Mouse (Mus musculus): ENCODE data around the gene Gdf15. TPM values are rescaled to one million over a fixed set of nuclear protein-coding genes. Genes with fewer than 3 reads are reported as not detected.

Gdf15 gene
- total and polyA plus RNA-seq, 3 experiments = 0.03 TPM; not detected in 2

- Histone ChIP-seq H3K4me1 (ENCODE audit: insufficient read depth, low read depth, low read length) (peaks cover 72% of the 10 kb centered on the region), H3K4me3 (ENCODE audit: low read depth, low read length) (peak overlapping the region; percentile 35; the same call in 1 of the 2 replicates), H3K9me3 (replicated peaks) (no peaks in the 10 kb centered on the region), H3K27me3 (ENCODE audit: insufficient read depth, low read length) (no peaks in the 10 kb centered on the region), H3K36me3 (replicated peaks) (no peaks in the 10 kb centered on the region)
- DNase-seq (ENCODE audit: low spot score) (no peak), ATAC-seq (ENCODE audit: extremely low read depth, insufficient number of reproducible peaks, low FRiP score, poor library complexity, severe bottlenecking) (no peak)
- no peak for TF ChIP-seq POLR2AphosphoS5 (IDR thresholded peaks at IDR 0.05; ENCODE audit: insufficient replicate concordance, low read depth, low read length)
- no peak for TF ChIP-seq GATA1 (IDR thresholded peaks at IDR 0.05; ENCODE audit: borderline replicate concordance, low read length)
- TF ChIP-seq GATA2 (IDR thresholded peaks at IDR 0.05; ENCODE audit: borderline replicate concordance, low read depth, low read length) = no peak
- TF ChIP-seq TAL1 (conservative IDR thresholded peaks at IDR 0.05; ENCODE audit: low read depth, low read length) = no peak
- TF ChIP-seq CTCF (IDR thresholded peaks at IDR 0.05; ENCODE audit: low read depth, low read length) = no peak
Observed at GRCm38 (mm10) chr8:70616645-70617044, 15.6 kb downstream of the Gdf15 start.

- TF ChIP-seq GATA2 (IDR thresholded peaks at IDR 0.05; ENCODE audit: borderline replicate concordance, low read depth, low read length) (no peak), CTCF (IDR thresholded peaks at IDR 0.05; ENCODE audit: low read depth, low read length) (no peak), TAL1 (conservative IDR thresholded peaks at IDR 0.05; ENCODE audit: low read depth, low read length) (no peak), POLR2AphosphoS5 (IDR thresholded peaks at IDR 0.05; ENCODE audit: insufficient replicate concordance, low read depth, low read length) (no peak), GATA1 (IDR thresholded peaks at IDR 0.05; ENCODE audit: borderline replicate concordance, low read length) (no peak)
- Histone ChIP-seq H3K4me3 (ENCODE audit: low read depth, low read length) (peak within 1 kb of the TSS; percentile 35; the same call in 1 of the 2 replicates), H3K36me3 (replicated peaks) (no peaks in the 10 kb centered on the region), H3K27me3 (ENCODE audit: insufficient read depth, low read length) (no peaks in the 10 kb centered on the region), H3K9me3 (replicated peaks) (no peaks in the 10 kb centered on the region), H3K4me1 (ENCODE audit: insufficient read depth, low read depth, low read length) (peaks cover 73% of the 10 kb centered on the region)
- ATAC-seq (ENCODE audit: extremely low read depth, insufficient number of reproducible peaks, low FRiP score, poor library complexity, severe bottlenecking) (no peak), DNase-seq (ENCODE audit: low spot score) (no peak)
Observed at GRCm38 (mm10) chr8:70615894-70616293, 16.4 kb downstream of the Gdf15 start, which contains the start of gene Lrrc25. Gene Lrrc25, plus strand, starts transcription at chr8:70616155.

GRCm38 (mm10) chr8:70615281-70615680 lies 17.0 kb downstream of the Gdf15 start:
- no peak for TF ChIP-seq POLR2AphosphoS5 (IDR thresholded peaks at IDR 0.05; ENCODE audit: insufficient replicate concordance, low read depth, low read length)
- no peak for TF ChIP-seq TAL1 (conservative IDR thresholded peaks at IDR 0.05; ENCODE audit: low read depth, low read length)
- no peak for TF ChIP-seq GATA1 (IDR thresholded peaks at IDR 0.05; ENCODE audit: borderline replicate concordance, low read length)
- no peak for TF ChIP-seq GATA2 (IDR thresholded peaks at IDR 0.05; ENCODE audit: borderline replicate concordance, low read depth, low read length)
- TF ChIP-seq CTCF (IDR thresholded peaks at IDR 0.05; ENCODE audit: low read depth, low read length) = no peak
- DNase-seq (ENCODE audit: low spot score) (no peak), ATAC-seq (ENCODE audit: extremely low read depth, insufficient number of reproducible peaks, low FRiP score, poor library complexity, severe bottlenecking) (no peak)
- no peaks in the 10 kb centered on the region for H3K27me3 ChIP-seq (ENCODE audit: insufficient read depth, low read length)
- H3K9me3 ChIP-seq (replicated peaks) = no peaks in the 10 kb centered on the region
- H3K4me3 ChIP-seq (ENCODE audit: low read depth, low read length) = no peak overlapping the region
- peaks cover 71% of the 10 kb centered on the region for H3K4me1 ChIP-seq (ENCODE audit: insufficient read depth, low read depth, low read length)
- no peaks in the 10 kb centered on the region for H3K36me3 ChIP-seq (replicated peaks)

DNA sequence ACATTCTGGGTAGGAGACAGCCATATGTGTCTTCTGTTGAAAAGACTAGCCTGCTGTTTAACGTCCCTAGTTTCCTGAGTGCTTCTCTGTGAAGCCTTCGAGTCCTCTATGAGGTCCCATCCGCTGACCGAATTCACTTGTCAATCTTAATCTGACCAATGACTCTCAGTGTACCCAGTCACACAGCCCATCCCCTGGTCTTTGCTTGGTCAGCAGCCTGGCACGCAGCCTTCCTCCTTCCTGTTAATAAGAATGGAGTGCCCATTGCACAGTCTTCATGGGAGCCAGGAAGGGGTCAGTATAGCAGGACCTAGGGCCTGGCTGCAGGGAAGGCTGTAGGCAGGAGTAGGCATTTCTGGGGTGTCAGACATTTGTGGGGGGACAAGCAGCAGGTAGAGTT lies 17.8 kb downstream of the Gdf15 start:
- Histone ChIP-seq H3K4me3 (ENCODE audit: low read depth, low read length) (no peak overlapping the region), H3K9me3 (replicated peaks) (no peaks in the 10 kb centered on the region), H3K4me1 (ENCODE audit: insufficient read depth, low read depth, low read length) (peaks cover 75% of the 10 kb centered on the region)

GRCm38 (mm10) chr8:70613763-70614162 lies 18.5 kb downstream of the Gdf15 start:
- no peaks in the 10 kb centered on the region for H3K36me3 ChIP-seq (replicated peaks)

More for the DNA sequence above, 17.8 kb downstream of the Gdf15 start:
- TF ChIP-seq POLR2AphosphoS5 (IDR thresholded peaks at IDR 0.05; ENCODE audit: insufficient replicate concordance, low read depth, low read length) (no peak), TAL1 (conservative IDR thresholded peaks at IDR 0.05; ENCODE audit: low read depth, low read length) (no peak), GATA2 (IDR thresholded peaks at IDR 0.05; ENCODE audit: borderline replicate concordance, low read depth, low read length) (no peak), CTCF (IDR thresholded peaks at IDR 0.05; ENCODE audit: low read depth, low read length) (no peak)
- Histone ChIP-seq H3K36me3 (replicated peaks) (no peaks in the 10 kb centered on the region), H3K27me3 (ENCODE audit: insufficient read depth, low read length) (no peaks in the 10 kb centered on the region; the same call in 1 of the 2 replicates)
- no peak for DNase-seq (ENCODE audit: low spot score)
- ATAC-seq (ENCODE audit: extremely low read depth, insufficient number of reproducible peaks, low FRiP score, poor library complexity, severe bottlenecking) = no peak

DNA sequence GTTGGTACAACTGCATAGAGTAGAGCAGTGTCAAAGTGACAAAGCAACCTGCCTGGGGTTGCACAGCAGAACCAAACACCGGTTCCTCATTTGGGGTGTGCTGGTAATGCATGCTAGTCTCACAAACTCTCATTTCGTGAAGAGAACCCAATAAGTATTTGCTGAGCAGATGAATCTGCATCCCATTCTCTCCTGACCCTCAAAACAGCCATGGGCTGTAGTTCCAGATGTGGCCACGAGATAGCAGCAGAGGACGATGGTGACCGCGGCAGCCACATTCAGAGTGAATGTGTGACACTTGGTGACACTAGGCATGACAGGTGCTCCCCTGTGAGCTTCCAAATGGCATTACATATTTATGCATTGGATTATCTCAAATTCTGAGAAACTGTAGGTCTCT lies 20.4 kb downstream of the Gdf15 start:
- Histone ChIP-seq H3K27me3 (ENCODE audit: insufficient read depth, low read length) (peaks cover 23% of the 10 kb centered on the region; the same call in 1 of the 2 replicates), H3K4me3 (ENCODE audit: low read depth, low read length) (peak overlapping the region; percentile 73), H3K4me1 (ENCODE audit: insufficient read depth, low read depth, low read length) (peaks cover 78% of the 10 kb centered on the region), H3K36me3 (replicated peaks) (peaks cover 3% of the 10 kb centered on the region), H3K9me3 (replicated peaks) (0 out of 2 replicates have a peak, but pooled peaks cover 2% of the 10 kb centered on the region)
- peak; percentile 63 for DNase-seq (ENCODE audit: low spot score)
- TF ChIP-seq CTCF (IDR thresholded peaks at IDR 0.05; ENCODE audit: low read depth, low read length) = peak; percentile 99
- no peak for TF ChIP-seq TAL1 (conservative IDR thresholded peaks at IDR 0.05; ENCODE audit: low read depth, low read length)
- no peak for ATAC-seq (ENCODE audit: extremely low read depth, insufficient number of reproducible peaks, low FRiP score, poor library complexity, severe bottlenecking)

More at GRCm38 (mm10) chr8:70613763-70614162, 18.5 kb downstream of the Gdf15 start:
- Histone ChIP-seq H3K9me3 (replicated peaks) (0 out of 2 replicates have a peak, but pooled peaks cover 2% of the 10 kb centered on the region), H3K27me3 (ENCODE audit: insufficient read depth, low read length) (peaks cover 7% of the 10 kb centered on the region; the same call in 1 of the 2 replicates), H3K4me1 (ENCODE audit: insufficient read depth, low read depth, low read length) (peaks cover 78% of the 10 kb centered on the region), H3K4me3 (ENCODE audit: low read depth, low read length) (no peak overlapping the region)
- DNase-seq (ENCODE audit: low spot score) (no peak), ATAC-seq (ENCODE audit: extremely low read depth, insufficient number of reproducible peaks, low FRiP score, poor library complexity, severe bottlenecking) (no peak)
- no peak for TF ChIP-seq TAL1 (conservative IDR thresholded peaks at IDR 0.05; ENCODE audit: low read depth, low read length)
- no peak for TF ChIP-seq CTCF (IDR thresholded peaks at IDR 0.05; ENCODE audit: low read depth, low read length)
- no peak for TF ChIP-seq GATA2 (IDR thresholded peaks at IDR 0.05; ENCODE audit: borderline replicate concordance, low read depth, low read length)
- TF ChIP-seq GATA1 (IDR thresholded peaks at IDR 0.05; ENCODE audit: borderline replicate concordance, low read length) = no peak
- no peak for TF ChIP-seq POLR2AphosphoS5 (IDR thresholded peaks at IDR 0.05; ENCODE audit: insufficient replicate concordance, low read depth, low read length)

Measured in G1E (cell line).